Mouse (Mus musculus): ENCODE measurements around the gene Tm4sf5. TPM values are rescaled to one million over a fixed set of nuclear protein-coding genes. Genes with fewer than 3 reads are reported as not detected.

Gene Tm4sf5
- 6.1 and 6.2 TPM in 2 replicates for polyA plus RNA-seq (2015; fragmentation: Nextera tagmentation; extraction: Ambion mirVana)

- no peak within 1 kb of the TSS for H3K27ac ChIP-seq (ENCODE audit: low read length)
- peaks cover 5% of the 10 kb centered on the region; the same call in 1 of the 2 replicates for H3K4me1 ChIP-seq (ENCODE audit: control insufficient read depth, insufficient read depth, low read length)
- no peak within 1 kb of the TSS for H3K4me3 ChIP-seq (ENCODE audit: low read depth, low read length)
- 82% methylated on average over 9 of the region's 9 CpGs for WGBS
- 0 out of 2 replicates have a peak within 1 kb of the TSS, but pooled peaks have one; percentile 12 for H3K9ac ChIP-seq (ENCODE audit: low read depth, low read length)
- H3K36me3 ChIP-seq (ENCODE audit: control insufficient read depth, insufficient read depth, low read length) = no peaks in the 10 kb centered on the region
- no peaks in the 10 kb centered on the region for H3K9me3 ChIP-seq (replicated peaks; ENCODE audit: control insufficient read depth, low read length, poor library complexity, severe bottlenecking)
- H3K4me2 ChIP-seq (ENCODE audit: low read length) = no peak within 1 kb of the TSS
- peaks cover 2% of the 10 kb centered on the region; the same call in 1 of the 2 replicates for H3K27me3 ChIP-seq (ENCODE audit: control insufficient read depth, insufficient read depth, low read depth, low read length)
- ATAC-seq = no peak
These were observed at the start of gene Tm4sf5 for GRCm38 (mm10) chr11:70504970-70505369. Gene Tm4sf5 (plus strand): TSS chr11:70505244.

- H3K9ac ChIP-seq (ENCODE audit: low read depth, low read length) = peak within 1 kb of the TSS; percentile 64
- 20% methylated on average over 32 of the region's 32 CpGs for WGBS
- no peak within 1 kb of the TSS for H3K27ac ChIP-seq (ENCODE audit: low read length)
- no peaks in the 10 kb centered on the region for H3K36me3 ChIP-seq (ENCODE audit: control insufficient read depth, insufficient read depth, low read length)
- peak within 1 kb of the TSS; percentile 37 for H3K4me3 ChIP-seq (ENCODE audit: low read depth, low read length)
- peaks cover 24% of the 10 kb centered on the region for H3K27me3 ChIP-seq (ENCODE audit: control insufficient read depth, insufficient read depth, low read depth, low read length)
- H3K4me1 ChIP-seq (ENCODE audit: control insufficient read depth, insufficient read depth, low read length) = peaks cover 5% of the 10 kb centered on the region; the same call in 1 of the 2 replicates
- no peaks in the 10 kb centered on the region; the same call in 1 of the 2 replicates for H3K9me3 ChIP-seq (replicated peaks; ENCODE audit: control insufficient read depth, low read length, poor library complexity, severe bottlenecking)
- ATAC-seq = no peak
- H3K4me2 ChIP-seq (ENCODE audit: low read length) = peak within 1 kb of the TSS; percentile 72
These were observed 46.1 kb upstream of the Tm4sf5 start, which contains the start of gene Zmynd15 for GRCm38 (mm10) chr11:70458688-70459600. Gene Zmynd15 (plus strand): TSS chr11:70459433.

GRCm38 (mm10) chr11:70459601-70460101 is 45.4 kb upstream of the Tm4sf5 start, which contains the start of gene Cxcl16:
Gene Cxcl16 (minus strand): TSS chr11:70459984.
- Histone ChIP-seq H3K36me3 (ENCODE audit: control insufficient read depth, insufficient read depth, low read length) (no peaks in the 10 kb centered on the region), H3K27me3 (ENCODE audit: control insufficient read depth, insufficient read depth, low read depth, low read length) (peaks cover 30% of the 10 kb centered on the region), H3K4me2 (ENCODE audit: low read length) (peak within 1 kb of the TSS; percentile 72), H3K4me1 (ENCODE audit: control insufficient read depth, insufficient read depth, low read length) (peaks cover 5% of the 10 kb centered on the region; the same call in 1 of the 2 replicates), H3K9ac (ENCODE audit: low read depth, low read length) (peak within 1 kb of the TSS; percentile 64), H3K27ac (ENCODE audit: low read length) (no peak within 1 kb of the TSS), H3K9me3 (replicated peaks; ENCODE audit: control insufficient read depth, low read length, poor library complexity, severe bottlenecking) (no peaks in the 10 kb centered on the region; the same call in 1 of the 2 replicates), H3K4me3 (ENCODE audit: low read depth, low read length) (peak within 1 kb of the TSS; percentile 37)
- ATAC-seq = no peak
- WGBS = 7% methylated on average over 30 of the region's 30 CpGs

- Histone ChIP-seq H3K4me3 (ENCODE audit: low read depth, low read length) (no peak overlapping the region), H3K4me1 (ENCODE audit: control insufficient read depth, insufficient read depth, low read length) (peaks cover 8% of the 10 kb centered on the region), H3K9ac (ENCODE audit: low read depth, low read length) (no peak overlapping the region), H3K4me2 (ENCODE audit: low read length) (no peak overlapping the region), H3K9me3 (replicated peaks; ENCODE audit: control insufficient read depth, low read length, poor library complexity, severe bottlenecking) (no peaks in the 10 kb centered on the region; the same call in 1 of the 2 replicates), H3K27ac (ENCODE audit: low read length) (no peak overlapping the region), H3K36me3 (ENCODE audit: control insufficient read depth, insufficient read depth, low read length) (no peaks in the 10 kb centered on the region), H3K27me3 (ENCODE audit: control insufficient read depth, insufficient read depth, low read depth, low read length) (peaks cover 28% of the 10 kb centered on the region)
- ATAC-seq = no peak
- 80% methylated on average over 5 of the region's 5 CpGs for WGBS
These were observed 41.1 kb upstream of the Tm4sf5 start for GRCm38 (mm10) chr11:70463970-70464369.

- Histone ChIP-seq H3K4me3 (ENCODE audit: low read depth, low read length) (0 out of 2 replicates have a peak overlapping the region, but pooled peaks have one; percentile 4), H3K9me3 (replicated peaks; ENCODE audit: control insufficient read depth, low read length, poor library complexity, severe bottlenecking) (no peaks in the 10 kb centered on the region; the same call in 1 of the 2 replicates), H3K27ac (ENCODE audit: low read length) (no peak overlapping the region), H3K36me3 (ENCODE audit: control insufficient read depth, insufficient read depth, low read length) (no peaks in the 10 kb centered on the region), H3K9ac (ENCODE audit: low read depth, low read length) (no peak overlapping the region), H3K27me3 (ENCODE audit: control insufficient read depth, insufficient read depth, low read depth, low read length) (peaks cover 16% of the 10 kb centered on the region), H3K4me2 (ENCODE audit: low read length) (peak overlapping the region; percentile 35), H3K4me1 (ENCODE audit: control insufficient read depth, insufficient read depth, low read length) (peaks cover 3% of the 10 kb centered on the region; the same call in 1 of the 2 replicates)
- ATAC-seq = no peak
- WGBS = 25% methylated on average over 16 of the region's 16 CpGs
These were observed 39.8 kb upstream of the Tm4sf5 start for GRCm38 (mm10) chr11:70465211-70465610.

- 8% methylated on average over 23 of the region's 23 CpGs for WGBS
- no peak overlapping the region for H3K27ac ChIP-seq (ENCODE audit: low read length)
- no peaks in the 10 kb centered on the region; the same call in 1 of the 2 replicates for H3K9me3 ChIP-seq (replicated peaks; ENCODE audit: control insufficient read depth, low read length, poor library complexity, severe bottlenecking)
- H3K36me3 ChIP-seq (ENCODE audit: control insufficient read depth, insufficient read depth, low read length) = no peaks in the 10 kb centered on the region
- ATAC-seq = no peak
- peaks cover 3% of the 10 kb centered on the region; the same call in 1 of the 2 replicates for H3K4me1 ChIP-seq (ENCODE audit: control insufficient read depth, insufficient read depth, low read length)
- H3K9ac ChIP-seq (ENCODE audit: low read depth, low read length) = 0 out of 2 replicates have a peak overlapping the region, but pooled peaks have one; percentile 36
- H3K4me2 ChIP-seq (ENCODE audit: low read length) = peak overlapping the region; percentile 35
- H3K27me3 ChIP-seq (ENCODE audit: control insufficient read depth, insufficient read depth, low read depth, low read length) = peaks cover 10% of the 10 kb centered on the region
- H3K4me3 ChIP-seq (ENCODE audit: low read depth, low read length) = no peak overlapping the region
These were observed 39.2 kb upstream of the Tm4sf5 start for GRCm38 (mm10) chr11:70465824-70466223.

- Histone ChIP-seq H3K36me3 (ENCODE audit: control insufficient read depth, insufficient read depth, low read length) (no peaks in the 10 kb centered on the region), H3K9me3 (replicated peaks; ENCODE audit: control insufficient read depth, low read length, poor library complexity, severe bottlenecking) (no peaks in the 10 kb centered on the region), H3K27ac (ENCODE audit: low read length) (no peak overlapping the region), H3K4me3 (ENCODE audit: low read depth, low read length) (no peak overlapping the region), H3K4me1 (ENCODE audit: control insufficient read depth, insufficient read depth, low read length) (peaks cover 3% of the 10 kb centered on the region; the same call in 1 of the 2 replicates), H3K27me3 (ENCODE audit: control insufficient read depth, insufficient read depth, low read depth, low read length) (peaks cover 10% of the 10 kb centered on the region), H3K4me2 (ENCODE audit: low read length) (no peak overlapping the region), H3K9ac (ENCODE audit: low read depth, low read length) (no peak overlapping the region)
- WGBS = 96% methylated on average over 5 of the region's 5 CpGs
- no peak for ATAC-seq
These were observed 37.0 kb upstream of the Tm4sf5 start for GRCm38 (mm10) chr11:70467902-70468619.

GRCm38 (mm10) chr11:70469764-70470163 is 35.3 kb upstream of the Tm4sf5 start:
- peaks cover 3% of the 10 kb centered on the region for H3K27me3 ChIP-seq (ENCODE audit: control insufficient read depth, insufficient read depth, low read depth, low read length)
- H3K4me3 ChIP-seq (ENCODE audit: low read depth, low read length) = no peak overlapping the region
- H3K9ac ChIP-seq (ENCODE audit: low read depth, low read length) = no peak overlapping the region
- H3K27ac ChIP-seq (ENCODE audit: low read length) = no peak overlapping the region
- peaks cover 3% of the 10 kb centered on the region; the same call in 1 of the 2 replicates for H3K4me1 ChIP-seq (ENCODE audit: control insufficient read depth, insufficient read depth, low read length)
- no peak overlapping the region for H3K4me2 ChIP-seq (ENCODE audit: low read length)
- WGBS = 87% methylated on average over 3 of the region's 3 CpGs
- H3K9me3 ChIP-seq (replicated peaks; ENCODE audit: control insufficient read depth, low read length, poor library complexity, severe bottlenecking) = no peaks in the 10 kb centered on the region
- no peak for ATAC-seq
- H3K36me3 ChIP-seq (ENCODE audit: control insufficient read depth, insufficient read depth, low read length) = no peaks in the 10 kb centered on the region

Data from midbrain, embryonic 16.5 days (tissue).